Mouse (Mus musculus) heart, embryonic 11.5 days (tissue): ENCODE measurements around the gene Usp39. TPM values are rescaled to one million over a fixed set of nuclear protein-coding genes. Genes with fewer than 3 reads are reported as not detected.

Experiments used
- ATAC-seq: fragments of 200-750 bp; cut with Nextera tagmentation; replicated peaks from 2 replicates; pipeline ENCODE4 v1.8.0; 2017; ENCODE audit warnings: moderate library complexity; ENCODE audit not compliant: insufficient number of reproducible peaks, low FRiP score, low TSS enrichment
- H3K27ac ChIP-seq: fragments of 300-500 bp; sonication (generic); 2 replicates; pipeline ENCODE4 v1.5.1; 2014; ENCODE audit warnings: mild to moderate bottlenecking, low read depth, low read length
- H3K27me3 ChIP-seq: fragments of 300-500 bp; sonication (generic); 2 replicates; pipeline ENCODE4 v1.6.1; 2014; ENCODE audit warnings: mild to moderate bottlenecking, low read length, mixed read lengths; ENCODE audit not compliant: control insufficient read depth, insufficient read depth
- H3K36me3 ChIP-seq: fragments of 300-500 bp; sonication (generic); 2 replicates; pipeline ENCODE4 v1.6.1; 2014; ENCODE audit warnings: mild to moderate bottlenecking, low read length, moderate library complexity, mixed read lengths; ENCODE audit not compliant: control insufficient read depth, insufficient read depth
- H3K4me1 ChIP-seq: fragments of 300-500 bp; sonication (generic); 2 replicates; pipeline ENCODE4 v1.6.1; 2014; ENCODE audit warnings: low read length; ENCODE audit not compliant: control insufficient read depth, insufficient read depth
- H3K4me2 ChIP-seq: fragments of 300-500 bp; sonication (generic); 2 replicates; pipeline ENCODE4 v1.6.1; 2014; ENCODE audit warnings: mild to moderate bottlenecking, moderate library complexity
- H3K4me3 ChIP-seq: fragments of 300-500 bp; sonication (generic); 2 replicates; pipeline ENCODE4 v1.5.1; 2014; ENCODE audit warnings: low read depth, low read length
- H3K9ac ChIP-seq: fragments of 300-500 bp; sonication (generic); 2 replicates; pipeline ENCODE4 v1.6.1; 2014; ENCODE audit warnings: mild to moderate bottlenecking, low read depth, low read length, moderate library complexity
- H3K9me3 ChIP-seq: fragments of 300-500 bp; sonication (generic); replicated peaks from 2 replicates; pipeline ENCODE4 v1.6.1; 2016; ENCODE audit warnings: low read length; ENCODE audit not compliant: control insufficient read depth
- WGBS: fragments of 180-500 bp; shearing (Covaris S2); extraction: QIAGEN DNeasy Blood & Tissue Kit; methylation state at CpG from one replicate; pipeline ENCODE4 v1.1.7; 2014; ENCODE audit not compliant: insufficient replicate concordance; 5-methylcytosine and 5-hydroxymethylcytosine counted together
- polyA plus RNA-seq: library from polyadenylated mRNA; unstranded; fragments of >200 nt; fragmentation: Nextera tagmentation; extraction: Ambion mirVana; gene quantifications from 2 replicates; pipeline ENCODE4 v1.2.1, GENCODE M21; 2014

Usp39 gene
- 51.4 and 54.5 TPM in 2 replicates for polyA plus RNA-seq

GRCm38 (mm10) chr6:72345074-72345567, at the start of gene Usp39:
Usp39 (minus strand) TSS chr6:72345184.
- ATAC-seq: peak; percentile 64
- no peaks in the 10 kb centered on the region for H3K9me3 ChIP-seq
- H3K27me3 ChIP-seq: no peaks in the 10 kb centered on the region
- H3K4me1 ChIP-seq: peaks cover 19% of the 10 kb centered on the region
- peak within 1 kb of the TSS; percentile 88 for H3K9ac ChIP-seq
- under 1% methylated on average over 30 of the region's 30 CpGs for WGBS
- peak within 1 kb of the TSS; percentile 76 for H3K4me3 ChIP-seq
- H3K4me2 ChIP-seq: peak within 1 kb of the TSS; percentile 70
- H3K27ac ChIP-seq: peak within 1 kb of the TSS; percentile 31
- peaks cover 7% of the 10 kb centered on the region for H3K36me3 ChIP-seq

GRCm38 (mm10) chr6:72392341-72392740, 47.4 kb upstream of the Usp39 start:
- H3K4me1 ChIP-seq: peaks cover 19% of the 10 kb centered on the region
- no peak overlapping the region for H3K4me2 ChIP-seq
- no peak overlapping the region for H3K27ac ChIP-seq
- H3K36me3 ChIP-seq: 0 out of 2 replicates have a peak, but pooled peaks cover 2% of the 10 kb centered on the region
- no peaks in the 10 kb centered on the region for H3K9me3 ChIP-seq
- H3K27me3 ChIP-seq: no peaks in the 10 kb centered on the region
- 92% methylated on average over 5 of the region's 5 CpGs for WGBS
- no peak overlapping the region for H3K4me3 ChIP-seq
- no peak overlapping the region for H3K9ac ChIP-seq
- no peak for ATAC-seq

GRCm38 (mm10) chr6:72390795-72391521, 46.0 kb upstream of the Usp39 start:
- Histone ChIP-seq H3K27ac (peak overlapping the region; percentile 97), H3K27me3 (no peaks in the 10 kb centered on the region), H3K9me3 (no peaks in the 10 kb centered on the region), H3K36me3 (0 out of 2 replicates have a peak, but pooled peaks cover 2% of the 10 kb centered on the region), H3K9ac (peak overlapping the region; percentile 93), H3K4me2 (peak overlapping the region; percentile 82), H3K4me1 (peaks cover 19% of the 10 kb centered on the region), H3K4me3 (peak overlapping the region; percentile 60)
- WGBS: 9% methylated on average over 12 of the region's 12 CpGs
- peak; percentile 83 for ATAC-seq

GRCm38 (mm10) chr6:72389941-72390771, 45.2 kb upstream of the Usp39 start, which contains the start of gene Vamp8:
Vamp8 (minus strand) TSS chr6:72390703.
- H3K4me2 ChIP-seq: peak within 1 kb of the TSS; percentile 82
- H3K27me3 ChIP-seq: no peaks in the 10 kb centered on the region
- H3K4me1 ChIP-seq: peaks cover 19% of the 10 kb centered on the region
- no peaks in the 10 kb centered on the region for H3K9me3 ChIP-seq
- H3K36me3 ChIP-seq: peaks cover 5% of the 10 kb centered on the region
- H3K27ac ChIP-seq: peak within 1 kb of the TSS; percentile 97
- peak within 1 kb of the TSS; percentile 60 for H3K4me3 ChIP-seq
- peak within 1 kb of the TSS; percentile 93 for H3K9ac ChIP-seq
- under 1% methylated on average over 33 of the region's 33 CpGs for WGBS
- ATAC-seq: peak; percentile 55

GRCm38 (mm10) chr6:72389471-72389940, 44.5 kb upstream of the Usp39 start:
- H3K9me3 ChIP-seq: no peaks in the 10 kb centered on the region
- ATAC-seq: peak; percentile 67; the same call in 1 of the 2 replicates
- H3K27ac ChIP-seq: peak overlapping the region; percentile 97
- peak overlapping the region; percentile 82 for H3K4me2 ChIP-seq
- H3K36me3 ChIP-seq: peaks cover 9% of the 10 kb centered on the region
- peak overlapping the region; percentile 60 for H3K4me3 ChIP-seq
- H3K4me1 ChIP-seq: peaks cover 19% of the 10 kb centered on the region
- peak overlapping the region; percentile 93 for H3K9ac ChIP-seq
- no peaks in the 10 kb centered on the region for H3K27me3 ChIP-seq
- 12% methylated on average over 13 of the region's 13 CpGs for WGBS

GRCm38 (mm10) chr6:72388791-72389329, 43.9 kb upstream of the Usp39 start:
- Histone ChIP-seq H3K4me3 (peak overlapping the region; percentile 60), H3K27ac (peak overlapping the region; percentile 97), H3K27me3 (no peaks in the 10 kb centered on the region), H3K4me1 (peaks cover 19% of the 10 kb centered on the region), H3K4me2 (peak overlapping the region; percentile 82), H3K9me3 (no peaks in the 10 kb centered on the region), H3K9ac (peak overlapping the region; percentile 93), H3K36me3 (peaks cover 10% of the 10 kb centered on the region)
- no peak for ATAC-seq
- 76% methylated on average over 6 of the region's 6 CpGs for WGBS

GRCm38 (mm10) chr6:72388266-72388665, 43.3 kb upstream of the Usp39 start:
- Histone ChIP-seq H3K4me2 (peak overlapping the region; percentile 82), H3K9ac (no peak overlapping the region; the same call in 1 of the 2 replicates), H3K27ac (0 out of 2 replicates have a peak overlapping the region, but pooled peaks have one; percentile 35), H3K36me3 (peaks cover 10% of the 10 kb centered on the region), H3K27me3 (no peaks in the 10 kb centered on the region), H3K4me1 (peaks cover 18% of the 10 kb centered on the region), H3K9me3 (no peaks in the 10 kb centered on the region), H3K4me3 (no peak overlapping the region)
- 71% methylated on average over 10 of the region's 10 CpGs for WGBS
- ATAC-seq: no peak

GRCm38 (mm10) chr6:72387816-72388215, 42.8 kb upstream of the Usp39 start:
- no peak overlapping the region for H3K27ac ChIP-seq
- WGBS: 77% methylated on average over 3 of the region's 3 CpGs

More at GRCm38 (mm10) chr6:72387816-72388215, 42.8 kb upstream of the Usp39 start:
- Histone ChIP-seq H3K36me3 (peaks cover 10% of the 10 kb centered on the region), H3K4me1 (peaks cover 16% of the 10 kb centered on the region), H3K4me2 (peak overlapping the region; percentile 82; the same call in 1 of the 2 replicates), H3K9me3 (no peaks in the 10 kb centered on the region), H3K27me3 (no peaks in the 10 kb centered on the region), H3K9ac (no peak overlapping the region), H3K4me3 (no peak overlapping the region)
- ATAC-seq: no peak
